Mouse (Mus musculus) hindbrain, embryonic 13.5 days (tissue): ENCODE measurements around the gene Raver2. TPM values are rescaled to one million over a fixed set of nuclear protein-coding genes. Genes with fewer than 3 reads are reported as not detected.

Experiments used
- ATAC-seq: fragments of 200-750 bp; cut with Nextera tagmentation; 2 replicates; pipeline ENCODE4 v1.8.0; 2017; ENCODE audit warnings: moderate TSS enrichment; ENCODE audit not compliant: low FRiP score
- H3K27ac ChIP-seq: fragments of 300-500 bp; sonication (generic); 2 replicates; pipeline ENCODE4 v1.5.1; 2015; ENCODE audit warnings: inconsistent platforms, mild to moderate bottlenecking, moderate library complexity
- H3K27me3 ChIP-seq: fragments of 300-500 bp; sonication (generic); 2 replicates; pipeline ENCODE4 v1.6.1; 2015; ENCODE audit warnings: mild to moderate bottlenecking, inconsistent platforms
- H3K36me3 ChIP-seq: fragments of 300-500 bp; sonication (generic); 2 replicates; pipeline ENCODE4 v1.6.1; 2015; ENCODE audit warnings: mild to moderate bottlenecking, inconsistent platforms
- H3K4me1 ChIP-seq: fragments of 300-500 bp; sonication (generic); replicated peaks from 2 replicates; pipeline ENCODE4 v1.6.1; 2015; ENCODE audit warnings: inconsistent platforms
- H3K4me2 ChIP-seq: fragments of 300-500 bp; sonication (generic); 2 replicates; pipeline ENCODE4 v1.6.1; 2015; ENCODE audit warnings: inconsistent platforms, mild to moderate bottlenecking, moderate library complexity
- H3K4me3 ChIP-seq: fragments of 300-500 bp; sonication (generic); 2 replicates; pipeline ENCODE4 v1.5.1; 2015; ENCODE audit warnings: mild to moderate bottlenecking, inconsistent platforms
- H3K9ac ChIP-seq: fragments of 300-500 bp; sonication (generic); 2 replicates; pipeline ENCODE4 v1.6.1; 2015; ENCODE audit warnings: mild to moderate bottlenecking, inconsistent platforms
- H3K9me3 ChIP-seq: fragments of 300-500 bp; sonication (generic); 2 replicates; pipeline ENCODE4 v1.6.1; 2016; ENCODE audit warnings: inconsistent platforms
- WGBS: fragments of 180-500 bp; shearing (Covaris S2); methylation state at CpG from one replicate; pipeline ENCODE4 v1.1.7; 2015; 5-methylcytosine and 5-hydroxymethylcytosine counted together
- polyA plus RNA-seq: library from polyadenylated mRNA; unstranded; fragments of >200 nt; fragmentation: Nextera tagmentation; extraction: Ambion mirVana; gene quantifications from 2 replicates; pipeline ENCODE4 v1.2.1, GENCODE M21; 2015

Gene Raver2
- polyA plus RNA-seq, 1 experiment from 2014 or later: 5.9 TPM

DNA sequence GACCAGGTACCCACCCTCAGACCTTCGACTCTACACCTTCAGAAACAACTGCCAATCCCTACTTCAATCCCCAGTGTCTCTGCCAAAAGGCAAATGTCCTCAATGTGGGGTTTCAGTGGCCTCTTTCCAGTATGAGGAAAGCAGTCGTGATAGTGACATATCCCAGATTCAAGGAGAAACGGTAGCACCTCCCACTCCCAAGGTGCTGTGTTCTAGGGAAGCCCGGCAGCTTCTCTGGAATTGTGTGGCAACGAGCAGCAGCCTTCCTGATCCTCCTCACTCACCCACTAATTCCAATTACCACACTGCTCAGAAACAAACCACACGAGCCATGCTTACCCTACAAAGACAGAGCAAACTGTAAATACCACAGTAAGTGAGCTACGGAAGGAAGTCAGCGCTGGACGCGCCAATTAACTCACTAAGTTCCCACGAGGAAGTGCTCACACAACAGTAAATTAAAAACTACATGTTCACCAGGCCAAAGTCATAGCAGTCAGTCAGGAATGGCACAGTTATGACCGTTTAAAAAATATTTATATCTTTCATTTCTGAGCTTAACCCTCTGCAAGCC is 90.5 kb downstream of the Raver2 start:
- Histone ChIP-seq H3K27ac (no peak overlapping the region), H3K4me2 (no peak overlapping the region), H3K36me3 (peaks cover 83% of the 10 kb centered on the region), H3K9me3 (no peaks in the 10 kb centered on the region), H3K27me3 (no peaks in the 10 kb centered on the region), H3K4me1 (no peaks in the 10 kb centered on the region), H3K9ac (no peak overlapping the region), H3K4me3 (no peak overlapping the region)
- 78% methylated on average over 12 of the region's 12 CpGs for WGBS
- no peak for ATAC-seq

DNA sequence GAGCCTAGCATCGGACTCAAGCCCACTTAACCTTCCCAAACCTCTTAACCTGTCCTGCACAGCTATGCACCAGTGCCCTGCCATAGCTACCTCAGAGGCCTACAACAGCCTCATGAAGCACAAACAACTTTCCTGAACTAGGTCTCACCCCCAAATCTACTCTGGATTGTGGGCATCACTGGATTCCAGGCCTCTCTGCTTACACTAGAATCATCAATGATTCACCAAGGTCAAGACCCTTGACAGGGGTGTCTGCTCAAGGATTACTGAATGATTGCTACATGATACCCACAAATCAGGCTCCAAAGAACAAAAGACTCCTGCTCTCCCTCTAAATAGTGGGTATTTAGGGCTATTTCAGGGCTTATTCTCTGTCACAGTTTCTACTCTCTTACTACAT is 92.0 kb downstream of the Raver2 start:
- Histone ChIP-seq H3K4me1 (0 out of 2 replicates have a peak, but pooled peaks cover 2% of the 10 kb centered on the region), H3K4me3 (no peak overlapping the region), H3K4me2 (no peak overlapping the region), H3K9ac (no peak overlapping the region), H3K27me3 (no peaks in the 10 kb centered on the region), H3K9me3 (no peaks in the 10 kb centered on the region), H3K27ac (no peak overlapping the region), H3K36me3 (peaks cover 79% of the 10 kb centered on the region)
- WGBS: 89% methylated on average over 1 of the region's 1 CpGs
- no peak for ATAC-seq

DNA sequence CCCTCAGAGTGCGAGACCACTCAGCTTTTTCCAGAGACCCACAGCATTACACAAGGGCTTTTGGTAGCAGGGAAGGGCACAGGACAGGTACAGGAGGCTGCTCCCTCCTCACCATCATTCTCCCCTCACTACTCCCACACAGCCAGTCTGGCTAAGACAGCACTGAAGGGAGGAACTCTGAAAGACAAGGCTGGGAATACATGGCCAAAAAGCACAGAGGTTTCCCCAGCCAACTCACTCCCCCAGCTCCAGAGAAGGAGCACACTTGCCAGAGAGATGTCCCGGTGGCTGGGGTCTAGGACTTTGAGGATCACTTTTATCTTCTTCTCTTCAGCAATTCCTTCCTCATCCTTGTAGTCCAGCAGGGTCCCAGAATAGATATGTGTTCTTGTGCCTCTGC is 95.4 kb downstream of the Raver2 start:
- Histone ChIP-seq H3K36me3 (peaks cover 58% of the 10 kb centered on the region), H3K27ac (no peak overlapping the region), H3K4me3 (no peak overlapping the region), H3K4me1 (0 out of 2 replicates have a peak, but pooled peaks cover 2% of the 10 kb centered on the region), H3K4me2 (no peak overlapping the region), H3K9me3 (no peaks in the 10 kb centered on the region), H3K9ac (no peak overlapping the region), H3K27me3 (no peaks in the 10 kb centered on the region)
- WGBS: 92% methylated on average over 2 of the region's 2 CpGs
- no peak for ATAC-seq

DNA sequence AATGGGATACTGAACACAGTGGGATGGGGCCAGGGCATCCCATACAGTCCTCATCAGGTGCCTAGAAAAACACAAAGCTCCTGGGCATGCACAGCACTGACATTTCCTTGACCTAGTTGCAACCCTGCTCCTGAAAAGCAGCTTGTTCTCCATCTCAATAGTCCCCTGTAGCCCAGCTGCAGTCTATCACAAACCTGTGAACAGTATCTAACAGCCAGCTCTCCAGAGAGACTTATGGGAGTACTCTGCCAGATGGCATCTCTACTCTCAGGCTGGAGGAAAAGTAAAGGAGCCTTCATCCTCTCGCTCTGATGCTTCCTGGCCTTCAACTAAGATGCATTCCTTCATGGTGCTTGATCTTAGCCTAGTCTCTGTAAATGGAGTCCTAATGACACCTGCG is 95.9 kb downstream of the Raver2 start:
- Histone ChIP-seq H3K27ac (no peak overlapping the region), H3K9me3 (no peaks in the 10 kb centered on the region), H3K36me3 (peaks cover 58% of the 10 kb centered on the region), H3K4me3 (no peak overlapping the region), H3K27me3 (no peaks in the 10 kb centered on the region), H3K9ac (no peak overlapping the region), H3K4me1 (0 out of 2 replicates have a peak, but pooled peaks cover 2% of the 10 kb centered on the region), H3K4me2 (no peak overlapping the region)
- 88% methylated on average over 2 of the region's 2 CpGs for WGBS
- no peak for ATAC-seq

DNA sequence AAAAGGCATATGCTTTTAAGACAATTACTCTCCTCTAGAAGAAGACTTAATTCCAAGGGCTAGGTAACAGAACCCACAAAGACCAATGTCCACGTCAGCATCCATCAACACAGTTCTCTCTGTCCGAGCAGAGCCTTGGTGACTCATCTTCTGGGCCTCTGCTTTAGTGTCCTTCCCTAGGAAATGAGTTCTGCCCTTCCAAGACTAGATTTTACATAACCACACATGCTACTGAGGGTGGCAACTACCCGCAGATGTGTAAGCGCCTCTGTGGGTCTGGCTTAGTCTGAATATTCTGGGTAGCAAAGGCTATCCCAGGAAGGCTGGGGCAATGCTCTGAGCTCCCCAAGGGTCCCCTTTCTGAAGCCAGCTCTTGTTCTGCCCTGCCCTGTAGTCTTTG is 97.0 kb downstream of the Raver2 start:
- H3K4me3 ChIP-seq: no peak overlapping the region
- H3K4me2 ChIP-seq: no peak overlapping the region
- 0 out of 2 replicates have a peak, but pooled peaks cover 2% of the 10 kb centered on the region for H3K4me1 ChIP-seq
- no peak overlapping the region for H3K9ac ChIP-seq
- no peaks in the 10 kb centered on the region for H3K27me3 ChIP-seq
- WGBS: 90% methylated on average over 4 of the region's 4 CpGs
- peaks cover 63% of the 10 kb centered on the region for H3K36me3 ChIP-seq
- no peak for ATAC-seq
- no peaks in the 10 kb centered on the region for H3K9me3 ChIP-seq
- no peak overlapping the region for H3K27ac ChIP-seq

DNA sequence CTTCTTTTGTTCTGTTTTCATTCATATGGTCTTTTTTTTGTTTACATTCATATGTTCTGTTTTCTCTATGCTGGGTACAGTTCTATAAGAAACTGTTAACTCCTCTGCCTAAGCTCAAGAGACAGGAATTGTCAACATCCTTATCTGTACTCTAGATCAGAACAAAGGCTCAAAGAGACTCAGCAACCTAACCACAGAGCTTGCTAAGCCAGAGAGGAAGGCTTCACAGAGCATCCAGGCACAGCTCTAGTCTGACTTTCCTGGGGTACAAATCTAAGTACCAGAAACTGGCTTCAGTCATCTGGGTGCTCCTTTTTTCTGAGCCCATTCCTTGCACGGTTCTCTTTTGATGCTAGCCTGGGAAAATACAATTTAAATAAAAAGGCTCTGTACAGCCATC is 99.0 kb downstream of the Raver2 start:
- Histone ChIP-seq H3K9me3 (no peaks in the 10 kb centered on the region), H3K27me3 (no peaks in the 10 kb centered on the region), H3K4me2 (no peak overlapping the region), H3K4me3 (no peak overlapping the region), H3K27ac (no peak overlapping the region), H3K4me1 (0 out of 2 replicates have a peak, but pooled peaks cover 2% of the 10 kb centered on the region), H3K36me3 (peaks cover 59% of the 10 kb centered on the region), H3K9ac (no peak overlapping the region)
- no peak for ATAC-seq
- 79% methylated on average over 1 of the region's 1 CpGs for WGBS

DNA sequence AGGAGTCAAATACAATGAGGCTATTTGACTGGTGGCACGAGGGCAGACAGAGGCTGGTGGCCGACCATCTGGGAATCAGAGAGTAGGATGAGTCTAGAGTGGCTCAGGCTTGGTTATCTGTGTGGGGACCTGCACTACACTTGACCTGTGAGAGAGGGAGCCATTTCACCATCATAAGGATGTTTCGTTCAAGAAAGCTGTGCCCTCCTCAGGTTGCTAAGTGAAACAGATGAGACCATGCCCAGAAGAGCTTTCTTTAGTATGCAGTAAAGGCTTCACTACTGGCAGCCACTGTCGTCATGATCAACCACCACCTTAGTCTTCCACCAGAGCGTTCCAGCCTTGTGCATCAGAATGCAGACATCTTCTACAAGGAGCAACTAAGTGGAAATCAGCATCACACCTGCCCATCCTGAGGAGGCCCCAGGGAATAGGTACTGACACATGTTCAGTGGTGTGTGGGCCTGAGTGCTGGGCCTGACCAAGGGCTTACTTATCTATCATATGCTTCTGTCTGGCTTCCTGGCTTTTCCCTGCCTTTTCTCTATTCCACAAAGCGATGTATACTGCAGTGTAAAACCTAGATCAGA is 99.5 kb downstream of the Raver2 start:
- peaks cover 53% of the 10 kb centered on the region for H3K36me3 ChIP-seq
- H3K27me3 ChIP-seq: no peaks in the 10 kb centered on the region
- peak; percentile 65 for ATAC-seq
- H3K9me3 ChIP-seq: no peaks in the 10 kb centered on the region
- H3K4me2 ChIP-seq: no peak overlapping the region
- H3K9ac ChIP-seq: no peak overlapping the region
- no peak overlapping the region for H3K27ac ChIP-seq
- H3K4me1 ChIP-seq: 0 out of 2 replicates have a peak, but pooled peaks cover 2% of the 10 kb centered on the region
- no peak overlapping the region for H3K4me3 ChIP-seq
- WGBS: 45% methylated on average over 6 of the region's 6 CpGs

DNA sequence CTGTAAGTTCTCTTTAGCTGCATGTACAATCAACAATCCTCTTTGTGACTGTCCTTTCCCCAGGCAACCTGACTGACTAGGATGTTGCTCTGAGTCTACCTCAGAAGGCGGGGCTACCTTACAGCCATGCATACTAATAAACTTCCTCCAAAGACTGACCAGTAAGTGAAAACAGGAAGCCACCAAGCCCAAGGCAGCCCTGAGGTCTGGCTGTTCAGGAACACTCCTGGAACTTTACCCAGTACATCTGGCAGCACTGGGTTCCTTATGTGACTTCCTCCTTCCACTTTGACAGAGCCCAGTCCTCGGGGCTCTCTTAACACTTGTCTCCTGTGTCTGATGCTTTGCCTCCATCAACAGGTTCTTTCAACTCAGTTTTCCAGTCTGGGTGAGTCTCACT is 104.0 kb downstream of the Raver2 start:
- no peak overlapping the region for H3K4me2 ChIP-seq
- H3K36me3 ChIP-seq: peaks cover 45% of the 10 kb centered on the region
- 89% methylated on average over 2 of the region's 2 CpGs for WGBS
- H3K4me3 ChIP-seq: no peak overlapping the region
- H3K9me3 ChIP-seq: no peaks in the 10 kb centered on the region
- H3K9ac ChIP-seq: no peak overlapping the region
- no peak overlapping the region for H3K27ac ChIP-seq
- H3K4me1 ChIP-seq: no peaks in the 10 kb centered on the region
- no peak for ATAC-seq
- no peaks in the 10 kb centered on the region for H3K27me3 ChIP-seq

DNA sequence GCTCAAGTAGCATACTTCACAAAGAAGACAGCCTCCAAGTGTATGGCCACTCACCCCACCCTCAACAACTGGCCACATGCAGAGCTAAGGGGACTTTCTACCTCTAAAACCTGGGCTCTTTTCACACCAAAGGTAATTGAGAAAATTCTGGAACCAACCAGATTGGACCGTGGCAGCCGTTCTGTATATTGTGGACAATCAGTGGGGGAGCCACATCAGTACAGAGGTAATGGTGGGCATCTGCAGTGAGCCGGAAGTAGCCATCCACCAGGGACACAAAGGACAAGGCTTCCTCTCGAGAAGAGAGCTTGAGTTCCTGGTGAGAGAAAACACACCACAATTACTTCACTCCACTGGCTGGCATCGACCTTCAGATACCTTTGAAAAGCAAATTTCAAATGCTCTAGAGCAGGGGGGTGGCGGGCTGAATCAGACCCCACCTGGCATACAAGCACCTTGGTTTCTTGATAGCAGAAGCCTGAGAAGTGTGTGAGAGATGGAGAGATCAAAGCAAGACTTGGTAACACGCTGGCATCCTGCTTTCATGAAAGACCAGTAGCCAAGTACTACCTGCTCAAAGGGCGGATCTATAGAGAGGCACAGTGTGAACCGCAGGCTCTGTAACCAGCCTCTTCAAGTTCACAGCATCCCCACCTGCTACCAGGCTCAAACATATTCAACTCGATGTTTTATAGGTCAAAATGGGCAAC is 106.3 kb downstream of the Raver2 start:
- H3K36me3 ChIP-seq: peaks cover 42% of the 10 kb centered on the region
- no peaks in the 10 kb centered on the region for H3K27me3 ChIP-seq
- no peaks in the 10 kb centered on the region for H3K9me3 ChIP-seq
- no peak overlapping the region for H3K4me3 ChIP-seq
- no peak overlapping the region for H3K9ac ChIP-seq
- H3K4me1 ChIP-seq: no peaks in the 10 kb centered on the region
- H3K27ac ChIP-seq: no peak overlapping the region
- no peak overlapping the region for H3K4me2 ChIP-seq
- 86% methylated on average over 10 of the region's 10 CpGs for whole genome bisulfite sequencing
- ATAC-seq: no peak

DNA sequence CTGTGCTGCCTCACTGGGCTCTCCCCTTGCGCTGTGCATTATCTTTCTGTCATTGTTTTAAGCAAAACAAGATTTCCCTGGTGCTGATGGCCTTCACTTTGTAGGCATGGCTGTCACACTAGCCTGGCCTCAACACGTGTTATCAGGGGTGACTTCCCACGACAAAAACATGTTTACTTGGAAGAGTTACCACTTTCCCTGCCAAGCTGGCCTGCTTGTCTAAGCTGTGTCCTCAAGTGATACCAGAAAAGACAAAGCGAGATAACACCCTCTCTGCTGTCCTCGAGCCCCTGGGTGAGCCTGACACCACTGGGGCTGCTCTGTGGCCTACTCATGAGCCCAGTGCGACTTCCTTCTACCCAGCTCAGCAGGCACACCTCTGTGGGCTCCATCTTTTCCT is 107.3 kb downstream of the Raver2 start:
- Histone ChIP-seq H3K36me3 (peaks cover 32% of the 10 kb centered on the region), H3K4me3 (no peak overlapping the region), H3K27me3 (no peaks in the 10 kb centered on the region), H3K4me1 (no peaks in the 10 kb centered on the region), H3K27ac (no peak overlapping the region), H3K9ac (no peak overlapping the region), H3K4me2 (no peak overlapping the region), H3K9me3 (no peaks in the 10 kb centered on the region)
- 84% methylated on average over 6 of the region's 6 CpGs for WGBS
- no peak for ATAC-seq

DNA sequence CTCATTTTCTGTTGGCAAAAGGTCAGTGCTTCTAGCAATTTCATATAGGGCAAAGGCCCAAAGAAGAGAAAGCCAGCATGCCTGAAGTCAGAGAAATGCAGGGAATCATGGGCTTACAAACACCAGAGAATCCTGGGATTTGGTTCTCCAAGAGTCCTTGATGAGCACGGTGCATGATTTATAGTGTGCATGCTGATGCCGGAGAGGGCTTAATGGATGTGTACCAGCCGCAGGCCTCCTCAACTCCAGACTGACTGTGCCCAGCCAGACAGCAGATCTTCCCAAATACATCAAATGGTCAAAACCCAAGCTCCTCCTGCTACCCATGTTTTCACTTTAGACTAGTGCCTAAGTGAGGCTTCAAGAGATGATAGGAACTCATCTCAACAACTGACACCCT is 109.0 kb downstream of the Raver2 start:
- no peaks in the 10 kb centered on the region for H3K4me1 ChIP-seq
- no peak for ATAC-seq
- H3K9me3 ChIP-seq: no peaks in the 10 kb centered on the region
- WGBS: 85% methylated on average over 3 of the region's 3 CpGs
- no peak overlapping the region for H3K4me2 ChIP-seq
- peaks cover 35% of the 10 kb centered on the region for H3K36me3 ChIP-seq
- no peak overlapping the region for H3K27ac ChIP-seq
- H3K27me3 ChIP-seq: no peaks in the 10 kb centered on the region
- no peak overlapping the region for H3K4me3 ChIP-seq
- no peak overlapping the region for H3K9ac ChIP-seq

DNA sequence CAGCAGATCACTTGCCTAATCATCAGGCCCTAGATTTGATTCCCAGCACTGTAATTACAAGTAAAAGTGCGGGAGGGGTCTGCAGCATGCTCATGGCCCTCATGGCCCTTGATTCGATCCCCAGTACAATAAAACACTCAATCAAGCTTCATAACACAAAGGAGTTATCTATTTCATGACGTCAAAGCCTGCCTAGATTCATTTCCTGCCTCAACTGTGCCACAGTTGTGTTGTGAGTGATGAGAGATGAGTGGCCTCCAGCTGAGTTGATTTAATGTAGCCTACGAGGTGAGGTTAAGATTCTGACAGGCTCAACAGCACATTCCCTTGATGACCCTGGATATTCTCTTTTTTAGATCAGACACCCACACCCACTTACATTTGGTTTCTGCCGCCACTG is 110.3 kb downstream of the Raver2 start:
- Histone ChIP-seq H3K27me3 (no peaks in the 10 kb centered on the region), H3K4me1 (no peaks in the 10 kb centered on the region), H3K4me3 (no peak overlapping the region), H3K9me3 (no peaks in the 10 kb centered on the region), H3K4me2 (no peak overlapping the region), H3K9ac (no peak overlapping the region), H3K36me3 (peaks cover 39% of the 10 kb centered on the region), H3K27ac (no peak overlapping the region)
- ATAC-seq: no peak
- 64% methylated on average over 5 of the region's 5 CpGs for WGBS

DNA sequence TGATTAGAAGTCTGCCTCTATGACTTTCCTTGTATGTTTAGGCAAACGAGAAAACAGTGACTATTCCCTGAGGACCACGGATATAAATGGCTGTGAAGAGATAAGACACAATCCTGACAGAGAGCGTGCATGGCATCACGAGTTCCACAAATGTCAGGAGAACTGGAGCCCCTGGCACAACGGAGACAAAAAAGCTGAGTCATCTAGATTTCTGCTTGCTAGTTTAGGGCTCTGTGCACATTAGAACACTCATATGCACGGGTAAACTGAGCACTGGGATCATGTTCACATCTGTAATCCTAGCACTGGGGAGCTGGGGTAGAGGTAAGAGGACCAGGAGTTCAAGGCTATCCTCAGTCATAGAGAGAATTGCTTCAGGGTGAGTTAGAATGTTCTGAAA is 111.1 kb downstream of the Raver2 start:
- H3K9ac ChIP-seq: no peak overlapping the region
- no peaks in the 10 kb centered on the region for H3K9me3 ChIP-seq
- no peaks in the 10 kb centered on the region for H3K27me3 ChIP-seq
- no peak overlapping the region for H3K4me2 ChIP-seq
- 76% methylated on average over 6 of the region's 6 CpGs for WGBS
- no peak overlapping the region for H3K4me3 ChIP-seq
- H3K27ac ChIP-seq: no peak overlapping the region
- peaks cover 33% of the 10 kb centered on the region for H3K36me3 ChIP-seq
- H3K4me1 ChIP-seq: no peaks in the 10 kb centered on the region
- ATAC-seq: no peak
